Mouse (Mus musculus): ENCODE results near the gene Gm11939.

DNA sequence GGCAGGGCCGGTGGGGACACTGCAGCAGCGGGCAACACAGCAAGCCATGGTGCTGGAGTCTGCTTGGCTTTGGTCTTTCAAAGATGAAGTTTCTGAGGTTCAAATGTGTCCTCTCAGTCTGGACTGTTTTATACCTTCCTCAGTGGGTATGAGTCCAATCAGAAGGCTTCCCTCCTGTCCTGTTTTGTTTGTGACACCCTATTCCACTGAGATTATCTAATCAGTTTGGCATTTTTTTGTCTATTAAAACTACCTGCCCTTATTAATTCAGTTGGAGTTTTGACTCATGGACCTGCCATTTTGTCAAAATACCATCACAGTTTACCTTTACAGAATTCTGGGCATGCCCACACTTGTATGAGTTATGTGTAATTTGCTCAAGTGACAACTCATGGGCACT is 2.5 kb downstream of the Gm11939 start, which contains the start of gene Krtap3-2:
- TF ChIP-seq POLR2A (IDR thresholded peaks at IDR 0.05; ENCODE audit: insufficient read depth, low read length): no peak
- TF ChIP-seq EP300 (IDR thresholded peaks at IDR 0.05; ENCODE audit: insufficient read depth, low read depth, low read length): no peak
